Mouse (Mus musculus) neural tube, embryonic 13.5 days (tissue): ENCODE results near the gene Smad6. TPM values are rescaled to one million over a fixed set of nuclear protein-coding genes. Genes with fewer than 3 reads are reported as not detected.

Source experiments
- ATAC-seq: fragments of 200-750 bp; cut with Nextera tagmentation; 2 replicates; pipeline ENCODE4 v1.8.0; 2017; ENCODE audit warnings: low read depth, mild to moderate bottlenecking, moderate TSS enrichment, moderate library complexity
- H3K27ac ChIP-seq: fragments of 300-500 bp; sonication (generic); replicated peaks from 2 replicates; pipeline ENCODE4 v1.5.1; 2015; ENCODE audit warnings: moderate library complexity, mild to moderate bottlenecking, inconsistent platforms
- H3K27me3 ChIP-seq: fragments of 300-500 bp; sonication (generic); 2 replicates; pipeline ENCODE4 v1.6.1; 2015; ENCODE audit warnings: mild to moderate bottlenecking, inconsistent platforms
- H3K36me3 ChIP-seq: fragments of 300-500 bp; sonication (generic); 2 replicates; pipeline ENCODE4 v1.6.1; 2015; ENCODE audit warnings: mild to moderate bottlenecking, inconsistent platforms
- H3K4me1 ChIP-seq: fragments of 300-500 bp; sonication (generic); replicated peaks from 2 replicates; pipeline ENCODE4 v1.6.1; 2015; ENCODE audit warnings: inconsistent platforms
- H3K4me2 ChIP-seq: fragments of 300-500 bp; sonication (generic); 2 replicates; pipeline ENCODE4 v1.6.1; 2015; ENCODE audit warnings: inconsistent platforms, mild to moderate bottlenecking, moderate library complexity
- H3K4me3 ChIP-seq: fragments of 300-500 bp; sonication (generic); 2 replicates; pipeline ENCODE4 v1.5.1; 2015; ENCODE audit warnings: mild to moderate bottlenecking, inconsistent platforms
- H3K9ac ChIP-seq: fragments of 300-500 bp; sonication (generic); 2 replicates; pipeline ENCODE4 v1.6.1; 2015; ENCODE audit warnings: moderate library complexity, mild to moderate bottlenecking, inconsistent platforms
- H3K9me3 ChIP-seq: fragments of 300-500 bp; sonication (generic); 2 replicates; pipeline ENCODE4 v1.6.1; 2016; ENCODE audit warnings: inconsistent platforms
- WGBS: fragments of 180-500 bp; shearing (Covaris S2); methylation state at CpG from one replicate; pipeline ENCODE4 v1.1.7; 2015; 5-methylcytosine and 5-hydroxymethylcytosine counted together
- polyA plus RNA-seq: library from polyadenylated mRNA; unstranded; fragments of >200 nt; fragmentation: Nextera tagmentation; extraction: Ambion mirVana; gene quantifications from 2 replicates; pipeline ENCODE4 v1.2.1, GENCODE M21; 2015

The Smad6 gene
- polyA plus RNA-seq, 1 experiment from 2014 or later = 3.8 TPM

GRCm38 (mm10) chr9:63999194-63999593 lies 22.7 kb downstream of the Smad6 start:
- H3K4me1 ChIP-seq = peaks cover 38% of the 10 kb centered on the region
- no peaks in the 10 kb centered on the region for H3K9me3 ChIP-seq
- no peak overlapping the region for H3K4me2 ChIP-seq
- no peaks in the 10 kb centered on the region for H3K36me3 ChIP-seq
- no peaks in the 10 kb centered on the region for H3K27me3 ChIP-seq
- H3K27ac ChIP-seq = no peak overlapping the region
- no peak overlapping the region for H3K9ac ChIP-seq
- ATAC-seq = no peak
- WGBS = 85% methylated on average over 9 of the region's 9 CpGs
- no peak overlapping the region for H3K4me3 ChIP-seq

- Histone ChIP-seq H3K36me3 (no peaks in the 10 kb centered on the region), H3K4me2 (no peak overlapping the region), H3K9me3 (no peaks in the 10 kb centered on the region), H3K27ac (0 out of 2 replicates have a peak overlapping the region, but pooled peaks have one; percentile 52), H3K27me3 (no peaks in the 10 kb centered on the region), H3K9ac (no peak overlapping the region), H3K4me1 (peaks cover 38% of the 10 kb centered on the region), H3K4me3 (no peak overlapping the region)
- no peak for ATAC-seq
- WGBS = 63% methylated on average over 14 of the region's 14 CpGs
Measured at GRCm38 (mm10) chr9:63998026-63998425, 23.8 kb downstream of the Smad6 start.

GRCm38 (mm10) chr9:63997439-63997838 lies 24.4 kb downstream of the Smad6 start:
- H3K4me1 ChIP-seq = peaks cover 40% of the 10 kb centered on the region
- H3K27me3 ChIP-seq = no peaks in the 10 kb centered on the region
- no peak overlapping the region for H3K4me2 ChIP-seq
- H3K27ac ChIP-seq = 0 out of 2 replicates have a peak overlapping the region, but pooled peaks have one; percentile 52
- WGBS = 58% methylated on average over 4 of the region's 4 CpGs
- no peaks in the 10 kb centered on the region for H3K9me3 ChIP-seq
- 0 out of 2 replicates have a peak overlapping the region, but pooled peaks have one; percentile 26 for H3K9ac ChIP-seq
- no peaks in the 10 kb centered on the region for H3K36me3 ChIP-seq
- H3K4me3 ChIP-seq = no peak overlapping the region
- peak; percentile 70 for ATAC-seq

- no peak for ATAC-seq
- 89% methylated on average over 5 of the region's 5 CpGs for WGBS
- no peak overlapping the region for H3K9ac ChIP-seq
Measured at GRCm38 (mm10) chr9:63993256-63993655, 28.6 kb downstream of the Smad6 start.

GRCm38 (mm10) chr9:63992761-63993160 lies 29.1 kb downstream of the Smad6 start:
- no peaks in the 10 kb centered on the region for H3K36me3 ChIP-seq
- no peak overlapping the region for H3K4me2 ChIP-seq
- no peaks in the 10 kb centered on the region for H3K9me3 ChIP-seq
- H3K27me3 ChIP-seq = no peaks in the 10 kb centered on the region
- ATAC-seq = no peak
- H3K27ac ChIP-seq = no peak overlapping the region
- no peak overlapping the region for H3K4me3 ChIP-seq
- peaks cover 12% of the 10 kb centered on the region for H3K4me1 ChIP-seq
- WGBS = 73% methylated on average over 4 of the region's 4 CpGs
- H3K9ac ChIP-seq = no peak overlapping the region

More at GRCm38 (mm10) chr9:63993256-63993655, 28.6 kb downstream of the Smad6 start:
- Histone ChIP-seq H3K4me1 (peaks cover 17% of the 10 kb centered on the region), H3K4me3 (no peak overlapping the region), H3K9me3 (no peaks in the 10 kb centered on the region), H3K27me3 (no peaks in the 10 kb centered on the region), H3K36me3 (no peaks in the 10 kb centered on the region), H3K27ac (no peak overlapping the region), H3K4me2 (no peak overlapping the region)

GRCm38 (mm10) chr9:63991193-63991592 lies 30.7 kb downstream of the Smad6 start:
- WGBS = 79% methylated on average over 4 of the region's 4 CpGs
- no peak for ATAC-seq
- no peak overlapping the region for H3K27ac ChIP-seq
- H3K9me3 ChIP-seq = no peaks in the 10 kb centered on the region
- no peak overlapping the region for H3K4me3 ChIP-seq
- H3K9ac ChIP-seq = no peak overlapping the region
- no peak overlapping the region for H3K4me2 ChIP-seq
- peaks cover 15% of the 10 kb centered on the region; the same call in 1 of the 2 replicates for H3K4me1 ChIP-seq
- H3K36me3 ChIP-seq = no peaks in the 10 kb centered on the region
- no peaks in the 10 kb centered on the region for H3K27me3 ChIP-seq

GRCm38 (mm10) chr9:63989641-63990040 lies 32.2 kb downstream of the Smad6 start:
- Histone ChIP-seq H3K27ac (no peak overlapping the region), H3K4me3 (no peak overlapping the region), H3K9ac (no peak overlapping the region), H3K4me2 (no peak overlapping the region), H3K36me3 (no peaks in the 10 kb centered on the region), H3K9me3 (no peaks in the 10 kb centered on the region), H3K4me1 (peaks cover 19% of the 10 kb centered on the region; the same call in 1 of the 2 replicates), H3K27me3 (no peaks in the 10 kb centered on the region)
- ATAC-seq = no peak
- 77% methylated on average over 8 of the region's 8 CpGs for WGBS

GRCm38 (mm10) chr9:63989214-63989613 lies 32.6 kb downstream of the Smad6 start:
- H3K4me1 ChIP-seq = peaks cover 23% of the 10 kb centered on the region
- H3K4me2 ChIP-seq = no peak overlapping the region
- no peak for ATAC-seq
- H3K27ac ChIP-seq = no peak overlapping the region
- 88% methylated on average over 12 of the region's 12 CpGs for WGBS
- no peak overlapping the region for H3K9ac ChIP-seq
- H3K9me3 ChIP-seq = no peaks in the 10 kb centered on the region
- H3K4me3 ChIP-seq = no peak overlapping the region
- H3K36me3 ChIP-seq = no peaks in the 10 kb centered on the region
- no peaks in the 10 kb centered on the region for H3K27me3 ChIP-seq

- no peak for ATAC-seq
- H3K36me3 ChIP-seq = no peaks in the 10 kb centered on the region
- no peak overlapping the region for H3K4me2 ChIP-seq
Measured at GRCm38 (mm10) chr9:63985125-63985524, 36.7 kb downstream of the Smad6 start.

GRCm38 (mm10) chr9:63982937-63983632 lies 38.8 kb downstream of the Smad6 start:
- 83% methylated on average over 12 of the region's 12 CpGs for WGBS
- H3K9me3 ChIP-seq = no peaks in the 10 kb centered on the region

More at GRCm38 (mm10) chr9:63985125-63985524, 36.7 kb downstream of the Smad6 start:
- WGBS = 82% methylated on average over 6 of the region's 6 CpGs
- Histone ChIP-seq H3K9ac (no peak overlapping the region), H3K4me3 (no peak overlapping the region), H3K4me1 (peaks cover 42% of the 10 kb centered on the region), H3K9me3 (no peaks in the 10 kb centered on the region), H3K27me3 (no peaks in the 10 kb centered on the region), H3K27ac (no peak overlapping the region)

GRCm38 (mm10) chr9:63981912-63982311 lies 39.9 kb downstream of the Smad6 start:
- Histone ChIP-seq H3K36me3 (no peaks in the 10 kb centered on the region), H3K27me3 (no peaks in the 10 kb centered on the region), H3K4me1 (peaks cover 51% of the 10 kb centered on the region), H3K9ac (no peak overlapping the region), H3K4me2 (no peak overlapping the region), H3K9me3 (no peaks in the 10 kb centered on the region), H3K4me3 (no peak overlapping the region), H3K27ac (no peak overlapping the region)
- ATAC-seq = no peak
- WGBS = 79% methylated on average over 4 of the region's 4 CpGs

More at GRCm38 (mm10) chr9:63982937-63983632, 38.8 kb downstream of the Smad6 start:
- no peak for ATAC-seq
- no peak overlapping the region for H3K9ac ChIP-seq
- H3K4me3 ChIP-seq = no peak overlapping the region
- peaks cover 54% of the 10 kb centered on the region for H3K4me1 ChIP-seq
- no peaks in the 10 kb centered on the region for H3K36me3 ChIP-seq
- H3K4me2 ChIP-seq = no peak overlapping the region
- H3K27me3 ChIP-seq = no peaks in the 10 kb centered on the region
- no peak overlapping the region for H3K27ac ChIP-seq

GRCm38 (mm10) chr9:63981371-63981770 lies 40.5 kb downstream of the Smad6 start:
- 87% methylated on average over 4 of the region's 4 CpGs for WGBS
- H3K27me3 ChIP-seq = no peaks in the 10 kb centered on the region

More at GRCm38 (mm10) chr9:63981371-63981770, 40.5 kb downstream of the Smad6 start:
- Histone ChIP-seq H3K27ac (no peak overlapping the region), H3K9me3 (no peaks in the 10 kb centered on the region), H3K9ac (no peak overlapping the region), H3K36me3 (no peaks in the 10 kb centered on the region), H3K4me3 (no peak overlapping the region), H3K4me2 (no peak overlapping the region), H3K4me1 (peaks cover 49% of the 10 kb centered on the region)
- ATAC-seq = no peak
